Mouse (Mus musculus) heart, postnatal 25 days (tissue): Measurements from ENCODE around the gene Mark3. TPM values are rescaled to one million over a fixed set of nuclear protein-coding genes. Genes with fewer than 3 reads are reported as not detected.
A peak's percentile ranks its signal among the peaks of the same experiment; 100 is the strongest.

Source experiments
- DNase-seq: peaks from one replicate; pipeline ENCODE4 v3.0.0; 2022; ENCODE audit warnings: low spot score
- intact Hi-C: fragments of 180-260 bp; cut with DNase I; formaldehyde crosslinking; loops from one replicate; pipeline ENCODE4 v1.15.1; 2025
- total RNA-seq, 2 experiments: library from RNA; stranded (reverse); gene quantifications; 2 replicates each; pipeline ENCODE4 v1.2.3; 2021

Mark3 gene
- total RNA-seq, 2 experiments from 2014 or later = 52.9 to 54.3 TPM

DNA sequence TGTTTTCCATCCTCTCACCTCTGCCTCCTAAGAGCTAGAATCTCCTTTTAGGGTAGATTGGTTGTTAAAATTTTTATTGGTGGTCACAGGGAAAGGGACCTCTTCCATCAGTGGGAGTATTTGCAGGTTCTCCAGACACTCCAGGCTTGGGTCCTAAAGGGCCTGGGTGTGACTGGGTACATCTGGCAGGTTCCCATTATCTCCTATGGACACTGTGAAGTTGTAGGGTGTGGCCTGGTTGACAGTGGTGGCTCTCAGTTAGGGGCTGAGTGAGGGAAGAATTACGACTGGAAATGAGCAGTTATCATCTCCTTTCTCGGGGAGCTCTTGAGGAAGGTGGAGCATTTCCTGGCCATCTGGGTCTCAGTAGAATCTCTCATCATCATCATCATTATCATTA is 15.7 kb upstream of the Mark3 start:
- no peak for DNase-seq
- intact Hi-C loops = no loop called here

DNA sequence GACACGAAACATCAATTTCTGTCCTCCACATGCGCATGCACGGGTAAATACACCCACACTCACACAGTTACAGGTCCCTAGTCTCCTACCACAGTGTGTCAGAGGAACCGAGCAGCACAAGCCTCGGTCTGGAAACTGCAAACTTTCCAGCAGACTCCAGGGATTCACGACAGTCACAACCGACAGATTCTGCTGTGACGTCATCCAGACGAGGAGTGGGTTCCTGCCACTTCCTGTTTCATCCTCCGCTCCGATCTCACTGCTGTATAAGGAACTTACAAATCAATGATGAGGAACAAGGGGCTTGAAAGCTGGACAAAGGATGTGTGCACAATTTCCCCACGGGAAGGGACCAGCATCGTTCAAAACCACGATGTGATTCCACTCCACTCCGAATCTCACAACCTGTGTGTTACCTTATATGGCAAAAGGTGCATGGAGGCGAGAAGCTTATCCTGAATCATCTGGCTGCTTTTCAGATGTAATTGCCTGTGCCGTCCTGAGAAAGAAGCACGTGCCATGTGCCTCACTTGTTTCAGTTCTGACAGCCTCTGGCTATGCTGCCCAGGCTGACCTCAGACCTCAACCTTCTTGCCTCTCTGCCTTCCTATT is 14.6 kb upstream of the Mark3 start:
- DNase-seq = no peak
- intact Hi-C loops = no loop called here

DNA sequence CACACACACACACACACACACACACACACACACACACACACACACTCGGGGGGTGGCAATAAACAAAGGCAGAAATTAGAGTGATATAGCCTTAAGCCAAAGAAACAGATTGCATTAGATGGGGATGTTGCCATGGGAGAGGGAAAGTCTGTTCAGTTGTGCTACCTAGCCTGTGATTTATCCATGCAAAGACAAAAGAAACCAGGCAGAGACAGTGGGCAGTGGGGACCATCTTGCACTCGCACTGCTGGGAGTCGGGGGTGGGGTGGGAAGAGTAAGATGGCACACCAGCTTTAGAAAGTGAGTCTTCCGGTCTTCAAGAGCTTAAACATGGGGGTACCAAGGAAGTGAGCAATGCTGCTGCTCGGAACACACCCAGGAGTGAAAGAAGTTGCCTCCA is 14.0 kb upstream of the Mark3 start:
- DNase-seq = no peak
- intact Hi-C loops = no loop called here

GRCm38 (mm10) chr12:111562276-111562814 is 12.0 kb upstream of the Mark3 start:
- DNase-seq = no peak
- intact Hi-C loops = loop anchor here (2.0 kb wide), 1 partner anchor 54 kb away; no protein-coding TSS in a partner anchor

DNA sequence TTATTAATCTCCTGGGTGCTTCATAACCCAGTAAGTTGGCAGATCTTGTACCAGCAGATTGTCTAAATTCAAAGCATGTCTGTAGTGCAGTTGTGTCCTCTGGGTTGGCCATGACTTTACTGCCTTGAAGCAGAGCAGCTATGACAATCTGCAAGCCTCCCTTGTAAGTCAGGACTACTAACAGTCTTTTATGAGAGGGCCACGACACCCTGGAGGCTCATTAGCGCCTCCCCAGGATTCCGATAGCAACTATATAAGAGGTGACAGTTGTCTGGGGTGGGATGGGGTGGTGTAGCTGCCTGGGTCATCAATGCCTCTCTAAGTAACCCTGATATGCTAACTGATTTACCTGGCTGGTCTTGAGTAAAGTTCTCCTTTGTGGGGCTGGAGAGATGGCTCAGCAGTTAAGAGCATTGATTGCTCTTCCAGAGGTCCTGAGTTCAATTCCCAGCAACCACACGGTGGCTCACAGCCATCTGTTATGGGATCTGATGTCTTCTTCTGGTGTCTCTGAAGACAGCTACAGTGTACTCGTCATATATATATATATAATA is 11.2 kb upstream of the Mark3 start:
- DNase-seq = no peak
- intact Hi-C loops = loop anchor here (2.0 kb wide), 1 partner anchor 54 kb away; no protein-coding TSS in a partner anchor

- intact Hi-C loops = no loop called here
- no peak for DNase-seq
Observed at GRCm38 (mm10) chr12:111565363-111565762, 9.0 kb upstream of the Mark3 start.

DNA sequence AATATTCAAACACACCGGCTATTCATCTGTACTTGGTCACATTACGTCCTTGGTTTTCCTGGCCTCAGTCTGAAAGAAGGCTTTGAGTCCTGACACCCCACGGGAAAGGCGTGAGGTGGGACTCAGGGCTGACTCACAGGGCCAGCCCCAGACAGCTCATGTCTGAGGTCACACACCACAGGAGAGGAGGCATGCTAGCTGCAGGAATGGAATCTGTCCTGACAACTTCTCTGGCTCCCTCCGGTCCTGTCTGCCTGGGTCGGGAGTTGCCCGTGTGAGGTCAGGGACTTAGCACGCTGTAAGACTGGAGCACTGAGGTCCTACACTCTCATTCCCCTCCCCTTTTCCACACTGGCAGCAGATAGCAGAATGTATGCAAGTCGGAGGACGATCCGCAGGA is 5.5 kb upstream of the Mark3 start:
- no peak for DNase-seq
- intact Hi-C loops = no loop called here

DNA sequence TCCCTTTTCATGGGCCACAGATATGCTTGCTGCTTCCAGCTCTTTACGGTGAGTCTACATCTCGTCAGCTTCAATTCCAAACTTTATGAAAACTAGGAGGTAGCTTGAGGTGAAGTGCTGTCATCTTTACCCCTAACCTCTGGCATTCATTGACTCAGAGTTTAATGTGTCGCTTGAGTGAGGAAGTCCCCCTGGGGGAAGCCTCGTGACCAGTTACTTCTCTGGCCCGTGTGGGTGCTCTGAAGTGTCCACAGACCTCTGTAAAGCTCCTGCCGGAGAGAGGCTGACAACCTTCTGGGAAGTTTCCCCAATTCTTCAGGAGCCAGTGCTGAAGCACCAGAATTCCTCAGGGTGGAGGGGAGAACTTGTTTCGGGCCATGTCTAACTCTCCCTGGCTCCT is 1.9 kb upstream of the Mark3 start:
- intact Hi-C loops = loop anchor here (5.0 kb wide), 1 partner anchor 35 kb away; the partner anchor contains the start of gene Eif5
- DNase-seq = no peak

GRCm38 (mm10) chr12:111573315-111573714 is 1.0 kb upstream of the Mark3 start:
- no peak for DNase-seq
- intact Hi-C loops = loop anchor here (5.0 kb wide), 1 partner anchor 36 kb away; the partner anchor contains the start of gene Eif5

- no peak for DNase-seq
- intact Hi-C loops = loop anchor here (5.0 kb wide), 1 partner anchor 38 kb away; the partner anchor contains the start of gene Eif5
Observed at GRCm38 (mm10) chr12:111574887-111575838, 840 bp downstream of the Mark3 start.

- DNase-seq = no peak
- intact Hi-C loops = no loop called here
Observed at GRCm38 (mm10) chr12:111583058-111583457, 8.7 kb downstream of the Mark3 start.

DNA sequence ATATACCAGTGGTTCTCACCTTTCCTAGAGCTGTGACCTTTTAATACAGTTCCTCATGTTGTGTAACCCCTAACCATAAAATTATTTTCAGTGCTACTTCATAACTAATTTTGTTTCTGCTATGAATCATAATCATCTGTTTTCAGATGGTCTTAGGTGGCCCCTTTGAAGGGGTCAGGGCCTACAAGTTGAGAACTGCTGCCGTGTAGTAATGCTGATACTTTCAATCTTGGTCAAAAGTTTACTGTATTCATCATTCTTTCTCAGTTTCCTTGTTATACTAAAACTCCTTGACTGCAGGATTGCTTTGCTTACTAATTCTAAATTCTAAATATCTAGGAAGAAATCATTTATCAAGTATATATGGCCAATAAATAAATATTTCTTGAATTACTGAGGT is 10.1 kb downstream of the Mark3 start:
- intact Hi-C loops = no loop called here
- no peak for DNase-seq

GRCm38 (mm10) chr12:111587252-111587651 is 12.9 kb downstream of the Mark3 start:
- no peak for DNase-seq
- intact Hi-C loops = no loop called here

- DNase-seq = peak; percentile 3
- intact Hi-C loops = no loop called here
Observed at GRCm38 (mm10) chr12:111592407-111593021, 18.2 kb downstream of the Mark3 start.

DNA sequence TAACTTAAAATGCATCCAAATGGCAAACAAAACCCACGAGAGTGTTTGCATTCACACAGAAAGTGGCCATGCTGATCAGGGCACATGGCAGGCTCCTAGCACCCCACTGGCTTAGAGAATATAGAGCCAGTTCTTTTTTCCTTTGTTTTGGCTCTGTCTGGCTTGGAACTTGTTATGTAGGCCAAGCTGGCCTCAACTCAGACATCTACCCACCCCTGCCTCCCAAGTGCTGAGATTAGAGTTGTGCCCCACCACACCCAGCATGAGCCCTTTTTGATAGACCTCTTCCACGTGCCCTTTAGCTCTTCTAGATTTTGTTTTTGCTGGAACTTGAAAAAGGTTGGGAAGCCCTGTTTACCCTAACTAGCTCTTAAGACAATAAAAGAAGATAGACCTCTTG is 19.5 kb downstream of the Mark3 start:
- no peak for DNase-seq
- intact Hi-C loops = no loop called here

DNA sequence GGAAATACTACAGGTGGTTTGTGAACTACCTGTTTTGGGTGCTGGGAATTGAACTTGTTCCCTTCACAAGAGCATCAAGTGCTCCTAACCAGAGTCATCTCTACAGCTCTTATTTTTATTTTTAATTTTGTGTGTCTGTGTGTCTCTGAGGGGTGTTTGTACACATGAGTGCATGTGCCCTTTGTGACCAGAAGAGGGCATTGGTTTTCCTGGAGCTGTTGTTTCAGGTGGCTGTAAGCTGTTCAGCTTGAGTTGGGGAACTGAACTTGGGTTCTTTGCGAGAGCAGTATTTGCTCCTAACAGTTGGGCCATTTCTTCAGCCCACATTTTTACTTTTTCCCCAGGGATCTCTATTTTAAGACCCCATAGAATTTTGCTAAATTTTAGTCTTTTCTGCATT is 23.0 kb downstream of the Mark3 start:
- no peak for DNase-seq
- intact Hi-C loops = no loop called here

GRCm38 (mm10) chr12:111598902-111599301 is 24.6 kb downstream of the Mark3 start:
- no peak for DNase-seq
- intact Hi-C loops = no loop called here

GRCm38 (mm10) chr12:111599640-111600039 is 25.3 kb downstream of the Mark3 start:
- no peak for DNase-seq
- intact Hi-C loops = no loop called here

DNA sequence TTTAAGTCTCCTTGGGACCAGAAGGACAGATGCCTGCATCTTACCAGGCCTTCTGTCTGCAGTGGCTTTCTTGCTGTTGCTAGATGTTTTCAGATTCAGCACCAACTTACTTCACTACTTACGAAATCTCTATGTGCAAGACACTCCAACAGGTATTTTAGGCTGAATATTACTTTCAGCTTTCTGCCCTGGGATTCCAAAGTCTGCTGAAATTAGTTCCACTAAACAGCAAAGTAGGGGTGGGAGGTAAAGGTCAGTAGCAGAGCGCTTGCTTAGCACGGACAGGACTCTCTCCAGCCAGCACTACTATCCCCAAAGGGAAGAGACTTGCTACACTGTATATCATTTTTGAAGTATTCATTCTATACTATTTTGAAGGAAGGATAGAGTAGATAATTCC is 29.5 kb downstream of the Mark3 start:
- DNase-seq = no peak
- intact Hi-C loops = no loop called here

GRCm38 (mm10) chr12:111605619-111606018 is 31.3 kb downstream of the Mark3 start:
- intact Hi-C loops = no loop called here
- no peak for DNase-seq
